Mouse (Mus musculus) kidney, adult 2 months (tissue): Measurements from ENCODE around the gene Gm36210.

ENCODE experiments used
- CTCF ChIP-seq: fragments of 200-500 bp; conservative IDR thresholded peaks from 2 replicates; pipeline ENCODE4 v1.5.1; 2011; ENCODE audit warnings: low read depth, mild to moderate bottlenecking, control low read depth, low read length, moderate library complexity, mixed read lengths; ENCODE audit not compliant: insufficient read depth, insufficient read length
- POLR2A ChIP-seq: fragments of 200-500 bp; IDR thresholded peaks from one replicate; pipeline ENCODE4 v1.6.1; 2011; ENCODE audit warnings: low read depth, low read length, control low read depth

GRCm38 (mm10) chr7:4870133-4870532 is 36.2 kb downstream of the Gm36210 start, which contains the start of gene Isoc2b:
- no peak for TF ChIP-seq CTCF
- TF ChIP-seq POLR2A: no peak
